Mouse (Mus musculus) CH12.LX (cell line): ENCODE results near the gene Myl4. TPM values are rescaled to one million over a fixed set of nuclear protein-coding genes. Genes with fewer than 3 reads are reported as not detected.

Experiments
- DNase-seq: peaks from one replicate; pipeline ENCODE4 v3.0.0-alpha.2; 2013; ENCODE audit errors: extremely low read depth
- H3K27ac ChIP-seq: 2 replicates; pipeline ENCODE4 v1.5.1; 2012; ENCODE audit warnings: low read depth, mild to moderate bottlenecking, control low read depth, moderate library complexity; ENCODE audit not compliant: insufficient read depth
- H3K27me3 ChIP-seq: replicated peaks from 2 replicates; pipeline ENCODE3; 2012; ENCODE audit warnings: inconsistent platforms
- H3K36me3 ChIP-seq, 2 experiments: replicated peaks in 1 of 2; 2 replicates each; pipeline versions ENCODE3 to v1.6.1; 2012; ENCODE audit warnings: inconsistent platforms in 1 of 2, low read length in 1 of 2, mild to moderate bottlenecking in 1 of 2, mixed read lengths in 1 of 2, moderate library complexity in 1 of 2; ENCODE audit not compliant: control insufficient read depth in 1 of 2, insufficient read depth in 1 of 2
- H3K4me1 ChIP-seq, 2 experiments: 2 replicates each; pipeline ENCODE4 v1.6.1; 2012; ENCODE audit warnings: inconsistent platforms in 1 of 2, moderate library complexity in 1 of 2; ENCODE audit not compliant: insufficient read depth in 2 of 2, control insufficient read depth in 1 of 2
- H3K4me2 ChIP-seq: 2 replicates; pipeline ENCODE4 v1.6.1; 2012; ENCODE audit warnings: low read depth, mild to moderate bottlenecking, control low read depth; ENCODE audit not compliant: poor library complexity, insufficient read depth, severe bottlenecking
- H3K4me3 ChIP-seq, 3 experiments: fragments of 150-350 bp in 1 of 3; sonication (generic) in 1 of 3; replicated peaks in 1 of 3; 2 replicates each; pipeline versions ENCODE3 to v1.5.1; 2011 to 2012; ENCODE audit warnings: low read depth in 2 of 3, low read length in 2 of 3, mild to moderate bottlenecking in 2 of 3, moderate library complexity in 2 of 3, control low read depth in 1 of 3, improper control_type of control experiment in 1 of 3, inconsistent platforms in 1 of 3, mixed read lengths in 1 of 3; ENCODE audit not compliant: poor library complexity in 1 of 3
- H3K79me2 ChIP-seq: replicated peaks from 2 replicates; pipeline ENCODE4 v1.6.1; 2012; ENCODE audit warnings: mild to moderate bottlenecking, moderate library complexity; ENCODE audit not compliant: control insufficient read depth, poor library complexity, insufficient read depth, severe bottlenecking; ENCODE audit errors: extremely low read depth
- H3K9ac ChIP-seq: 2 replicates; pipeline ENCODE4 v1.6.1; 2012; ENCODE audit warnings: low read depth, mild to moderate bottlenecking, control low read depth, moderate library complexity; ENCODE audit not compliant: insufficient read depth
- H3K9me3 ChIP-seq: replicated peaks from 2 replicates; pipeline ENCODE3; 2012; ENCODE audit warnings: low read length, inconsistent platforms, mixed read lengths
- E2F4 ChIP-seq: IDR thresholded peaks from 2 replicates; pipeline ENCODE4 v1.6.1; 2011; ENCODE audit warnings: low read depth, low read length, improper control_type of control experiment; ENCODE audit not compliant: insufficient replicate concordance
- EP300 ChIP-seq: IDR thresholded peaks from 2 replicates; pipeline ENCODE4 v1.6.1; 2011; ENCODE audit warnings: low read length, improper control_type of control experiment
- ETS1 ChIP-seq: conservative IDR thresholded peaks from 2 replicates; pipeline ENCODE4 v1.6.1; 2012; ENCODE audit warnings: low read depth, mild to moderate bottlenecking, inconsistent platforms, low read length, improper control_type of control experiment, moderate library complexity
- JUND ChIP-seq: conservative IDR thresholded peaks from 2 replicates; pipeline ENCODE4 v1.6.1; 2011; ENCODE audit warnings: low read depth, low read length, improper control_type of control experiment
- MAX ChIP-seq: IDR thresholded peaks from 2 replicates; pipeline ENCODE4 v1.6.1; 2011; ENCODE audit warnings: low read length, improper control_type of control experiment
- MAZ ChIP-seq: IDR thresholded peaks from 2 replicates; pipeline ENCODE4 v1.6.1; 2012; ENCODE audit warnings: low read depth, mild to moderate bottlenecking, inconsistent platforms, low read length, improper control_type of control experiment, moderate library complexity
- MYC ChIP-seq: IDR thresholded peaks from 2 replicates; pipeline ENCODE4 v1.6.1; 2011; ENCODE audit warnings: low read depth, mild to moderate bottlenecking, improper control_type of control experiment, low read length
- NRF1 ChIP-seq: IDR thresholded peaks from 2 replicates; pipeline ENCODE4 v1.6.1; 2014; ENCODE audit warnings: low read depth, mild to moderate bottlenecking, inconsistent platforms, low read length, improper control_type of control experiment, moderate library complexity
- PAX5 ChIP-seq: IDR thresholded peaks from 2 replicates; pipeline ENCODE4 v1.6.1; 2012; ENCODE audit warnings: low read length, inconsistent platforms, mixed read lengths
- RAD21 ChIP-seq: IDR thresholded peaks from 2 replicates; pipeline ENCODE4 v1.6.1; 2011; ENCODE audit warnings: low read depth, mild to moderate bottlenecking, low read length, improper control_type of control experiment, moderate library complexity
- RCOR1 ChIP-seq: conservative IDR thresholded peaks from 2 replicates; pipeline ENCODE4 v1.6.1; 2012; ENCODE audit warnings: low read depth, mild to moderate bottlenecking, inconsistent platforms, low read length, improper control_type of control experiment
- SMC3 ChIP-seq: IDR thresholded peaks from 2 replicates; pipeline ENCODE4 v1.6.1; 2011; ENCODE audit warnings: low read depth, low read length, improper control_type of control experiment
- TCF12 ChIP-seq: IDR thresholded peaks from 2 replicates; pipeline ENCODE4 v1.6.1; 2014; ENCODE audit warnings: low read depth, mild to moderate bottlenecking, inconsistent platforms, low read length, improper control_type of control experiment
- USF1 ChIP-seq: IDR thresholded peaks from 2 replicates; pipeline ENCODE4 v1.6.1; 2014; ENCODE audit warnings: low read depth, mild to moderate bottlenecking, inconsistent platforms, low read length, improper control_type of control experiment
- USF2 ChIP-seq: conservative IDR thresholded peaks from 2 replicates; pipeline ENCODE4 v1.6.1; 2011; ENCODE audit warnings: low read depth, low read length, improper control_type of control experiment
- ZMIZ1 ChIP-seq: IDR thresholded peaks from 2 replicates; pipeline ENCODE4 v1.6.1; 2012; ENCODE audit warnings: low read depth, mild to moderate bottlenecking, inconsistent platforms, low read length, improper control_type of control experiment
- dilution Hi-C: fragments of 300-500 bp; cut with MboI; formaldehyde crosslinking; loops from 2 replicates; pipeline ENCODE4 v1.14.3; 2020; ENCODE audit warnings: low sequenced_read_pairs; ENCODE audit not compliant: extremely low pct_unique_long_range_greater_than_20kb, extremely low pct_ligation_motif_present
- in situ Hi-C: fragments of 300-500 bp; cut with MboI; formaldehyde crosslinking; loops from 3 replicates; pipeline ENCODE4 v1.14.3; 2019; ENCODE audit warnings: low sequenced_read_pairs, low pct_ligation_motif_present, low pct_unique_long_range_greater_than_20kb, mixed read lengths
- polyA plus RNA-seq: library from polyadenylated mRNA; unstranded; fragments of >175 nt; gene quantifications from 2 replicates; pipeline ENCODE4 v1.2.1, GENCODE M21; 2012; ENCODE audit warnings: low read depth; ENCODE audit not compliant: insufficient read length
- total RNA-seq, 2 experiments: library from RNA; depleted of rRNA; stranded (reverse); fragments of 300-350 nt in 1 of 2; fragments of >200 nt in 1 of 2; gene quantifications; 2 replicates each; pipeline ENCODE4 v1.2.3; 2012 to 2014

The Myl4 gene
- total and polyA plus RNA-seq, 3 experiments = 39.4 to 83.0 (median 55.9) TPM

DNA sequence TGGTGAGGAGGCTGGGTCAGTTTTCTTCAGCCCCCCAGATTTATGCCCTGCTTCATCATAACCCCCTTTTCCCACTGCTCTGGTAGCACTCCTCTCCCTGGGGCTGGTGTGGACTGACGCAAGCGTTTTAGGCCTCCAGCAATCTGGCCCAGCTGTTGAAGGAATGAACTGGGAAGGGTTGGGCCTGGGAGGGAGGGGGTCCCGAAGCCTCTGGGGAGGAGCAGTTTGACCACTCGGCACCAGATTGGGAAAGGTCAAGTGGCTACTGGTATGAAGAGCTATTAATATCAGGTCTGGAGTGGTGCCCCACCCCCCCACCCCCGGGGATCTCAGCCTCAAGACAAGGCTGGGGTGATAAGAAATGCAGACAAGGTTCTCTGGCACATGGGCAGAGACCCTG is 27.6 kb downstream of the Myl4 start:
- no peak for TF ChIP-seq TCF12
- TF ChIP-seq ZMIZ1 = no peak
- TF ChIP-seq, all 38 proteins: peak for 0
- Histone ChIP-seq H3K4me3 (no peak overlapping the region), H3K9me3 (no peaks in the 10 kb centered on the region), H3K27me3 (no peaks in the 10 kb centered on the region), H3K4me1 (peaks cover 3 to 42% of the 10 kb centered on the region in 2 experiments), H3K36me3 (no peaks in the 10 kb centered on the region), H3K9ac (no peak overlapping the region), H3K4me2 (no peak overlapping the region), H3K79me2 (no peaks in the 10 kb centered on the region), H3K27ac (no peak overlapping the region)
- in situ Hi-C loops = loop anchor here (25.0 kb wide), 1 partner anchor 459 kb away; no protein-coding TSS in a partner anchor
- DNase-seq = no peak
- dilution Hi-C loops = no loop called here

DNA sequence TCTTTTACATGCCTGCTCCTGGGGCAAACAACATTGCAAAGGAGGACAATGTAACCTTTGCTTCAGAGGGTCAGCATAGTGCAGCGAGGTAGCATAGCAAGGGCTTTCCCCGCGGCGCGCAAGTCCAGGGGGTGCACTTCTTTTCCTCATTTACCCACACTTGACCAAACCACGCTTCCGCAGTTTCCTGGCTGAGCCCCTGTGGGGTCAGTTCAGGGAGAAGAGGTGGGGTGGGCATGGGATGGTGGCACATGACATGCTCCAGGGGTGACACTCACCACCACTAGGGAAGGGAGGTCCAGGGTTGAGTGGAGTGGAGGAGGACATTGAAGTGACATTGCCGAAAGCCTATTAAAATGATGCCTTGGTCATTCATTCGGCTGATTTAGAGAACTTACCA is 28.6 kb downstream of the Myl4 start:
- dilution Hi-C loops (no loop called here), in situ Hi-C loops (loop anchor here (25.0 kb wide), 1 partner anchor 458 kb away; no protein-coding TSS in a partner anchor)
- H3K27me3 ChIP-seq = no peaks in the 10 kb centered on the region
- H3K4me1 ChIP-seq = peaks cover 11 to 52% of the 10 kb centered on the region in 2 experiments
- H3K9ac ChIP-seq = no peak overlapping the region
- no peak for TF ChIP-seq RAD21
- no peak for TF ChIP-seq SMC3
- no peak for TF ChIP-seq PAX5
- no peak for TF ChIP-seq USF2
- TF ChIP-seq JUND = no peak
- no peak for TF ChIP-seq MAZ
- TF ChIP-seq ETS1 = no peak
- TF ChIP-seq RCOR1 = no peak
- no peak for TF ChIP-seq ZMIZ1
- no peak for TF ChIP-seq USF1
- no peak for TF ChIP-seq EP300
- no peak for TF ChIP-seq NRF1
- TF ChIP-seq MAX = no peak
- no peak for TF ChIP-seq E2F4
- no peak for TF ChIP-seq MYC
- TF ChIP-seq, all 38 proteins: peak for 0
- Histone ChIP-seq H3K4me3 (no peak overlapping the region), H3K79me2 (no peaks in the 10 kb centered on the region), H3K36me3 (peaks cover 0 to under 1% of the 10 kb centered on the region in 2 experiments), H3K27ac (no peak overlapping the region), H3K4me2 (no peak overlapping the region), H3K9me3 (no peaks in the 10 kb centered on the region)
- DNase-seq = no peak
